Mouse (Mus musculus) neutrophil, adult 83 days (primary cell): ENCODE measurements around the gene Gm5849. TPM values are rescaled to one million over a fixed set of nuclear protein-coding genes. Genes with fewer than 3 reads are reported as not detected.

Experiments
- total RNA-seq, 2 experiments: library from RNA; stranded (reverse); gene quantifications; one replicate each; pipeline ENCODE4 v1.2.4; 2023

Gene Gm5849
- total RNA-seq: not detected

DNA sequence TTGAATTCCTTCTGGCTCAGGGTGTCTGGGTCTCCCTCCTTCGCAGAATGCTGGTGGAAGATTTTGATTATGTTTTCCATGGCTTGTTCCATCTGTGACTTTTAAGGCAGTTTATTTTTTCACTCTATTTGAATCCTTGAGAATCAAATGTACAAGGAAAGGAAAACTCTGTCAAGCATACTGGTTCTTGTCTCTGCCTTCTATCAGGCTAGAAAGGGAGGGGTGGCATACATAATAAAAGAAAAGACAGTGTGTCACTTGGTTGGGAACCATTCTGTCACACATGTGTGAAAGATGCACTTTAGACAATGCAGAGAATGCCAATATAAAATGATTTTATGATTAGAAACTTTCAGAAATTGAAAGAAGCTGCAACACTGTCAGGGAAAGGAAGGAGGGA is at the start of gene Gm5849:
Gm5849 (minus strand) TSS at position 101 of the 400 bp plus-strand sequence.

DNA sequence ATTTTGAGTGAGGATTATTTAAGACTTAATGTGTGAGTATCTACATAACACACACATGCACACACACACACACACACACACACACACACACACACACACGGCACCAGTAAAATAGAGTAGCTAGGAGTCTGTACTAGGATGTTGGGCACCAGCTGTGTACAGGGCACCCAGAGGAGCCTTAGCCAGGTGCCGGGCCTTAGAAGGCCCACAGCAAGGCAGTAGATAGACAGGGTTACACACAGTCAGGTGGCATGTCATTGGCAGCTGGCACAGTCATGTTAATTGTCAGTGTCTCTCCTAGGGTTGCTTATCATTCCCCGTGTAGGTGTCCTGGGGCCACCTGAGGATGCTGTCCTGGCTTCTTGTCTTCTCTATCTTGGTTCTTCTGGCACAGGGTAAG is 51.1 kb downstream of the Gm5849 start, which contains the start of gene Pglyrp4:
Pglyrp4 (plus strand) TSS at position 301 of the 400 bp plus-strand sequence.

Other genes starting within 250 kb of the Gm5849 start
- under 1 TPM in 1 of 2 experiments, not detected in 1; 0.39 TPM for gene S100a16, start 240.6 kb downstream of the Gm5849 start, total RNA-seq
- gene S100a3, start 217.3 kb downstream of the Gm5849 start, total RNA-seq: 1 to 10 TPM; 5.9 to 6.6 TPM
- gene S100a2, start 187.6 kb downstream of the Gm5849 start, total RNA-seq: 1 to 10 TPM in 1 of 2 experiments, not detected in 1; 2.9 TPM
- gene Gm42674, start 176.0 kb downstream of the Gm5849 start, total RNA-seq: not detected
- gene S100a4, start 174.1 kb downstream of the Gm5849 start, total RNA-seq: 100 to 1,000 TPM; 351 to 397 TPM
- not detected for gene S100a5, start 169.4 kb downstream of the Gm5849 start, total RNA-seq
- gene S100a6, start 165.0 kb downstream of the Gm5849 start, total RNA-seq: 1,000 to 10,000 TPM; 1,195 to 1,254 TPM
- 1 to 10 TPM; 1.6 to 2.2 TPM for gene S100a7a, start 123.9 kb downstream of the Gm5849 start, total RNA-seq
- over 10,000 TPM; 45,493 to 45,678 TPM for gene S100a8, start 108.9 kb downstream of the Gm5849 start, total RNA-seq
- over 10,000 TPM; 54,611 to 54,778 TPM for gene S100a9, start 82.2 kb downstream of the Gm5849 start, total RNA-seq
- gene Pglyrp4, start 51.0 kb downstream of the Gm5849 start, total RNA-seq: 1 to 10 TPM in 1 of 2 experiments, under 1 TPM in 1; 0.71 to 1.4 TPM